Mouse (Mus musculus): Measurements from ENCODE around the gene 4933430I17Rik.
"Not testable (repeated sequence)": the region's sequence is repeated elsewhere in the genome, so short reads cannot be mapped to it uniquely, and the experiment has no call there.

The 4933430I17Rik gene

DNA sequence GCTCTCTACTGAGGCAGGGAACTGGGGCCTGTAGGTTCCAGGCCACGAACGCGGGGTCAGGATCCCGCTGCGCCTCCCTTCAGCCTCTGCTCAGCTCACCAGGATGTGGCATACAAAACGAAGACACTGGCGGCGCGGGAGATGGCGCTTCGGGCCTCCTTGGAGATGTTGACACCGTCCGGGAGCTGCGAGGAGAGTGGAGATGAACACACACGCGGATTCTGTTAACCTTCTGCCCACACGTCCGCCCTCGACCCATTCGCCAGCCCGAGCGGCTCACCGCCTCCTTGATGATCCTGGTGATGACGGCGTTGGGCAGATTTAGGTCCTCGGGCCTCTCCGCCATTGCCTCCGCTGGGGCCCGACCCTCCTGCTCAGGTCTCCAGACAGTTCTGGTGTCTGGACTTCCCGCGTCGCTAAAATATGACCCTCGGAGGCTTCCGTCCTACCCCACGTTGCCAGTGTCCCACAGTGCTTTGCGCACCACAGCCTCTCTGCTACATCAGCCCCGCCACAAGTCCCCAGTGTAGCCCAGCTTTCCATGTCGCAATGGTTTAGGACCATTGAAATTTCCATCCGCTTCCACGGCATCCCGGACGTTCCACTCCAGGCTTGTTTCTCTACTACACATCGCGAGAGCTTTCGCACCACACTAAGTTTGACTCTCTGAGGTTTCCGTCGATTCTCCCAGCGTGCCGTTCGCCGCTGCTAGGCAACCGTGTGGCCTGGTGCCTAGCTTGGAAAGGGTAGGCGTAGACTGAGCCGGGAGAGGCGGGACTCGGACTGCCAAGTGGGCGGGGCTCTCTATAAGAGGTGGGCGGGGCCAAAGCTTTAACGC is at the start of gene 4933430I17Rik, which contains the start of gene Pole3:
Gene 4933430I17Rik, plus strand, starts transcription at position 719 of the 838 bp plus-strand sequence.
Gene Pole3, minus strand, starts transcription at position 418 of the 838 bp plus-strand sequence.
- peak; percentile 99 for DNase-seq (ENCODE audit: low spot score)

DNA sequence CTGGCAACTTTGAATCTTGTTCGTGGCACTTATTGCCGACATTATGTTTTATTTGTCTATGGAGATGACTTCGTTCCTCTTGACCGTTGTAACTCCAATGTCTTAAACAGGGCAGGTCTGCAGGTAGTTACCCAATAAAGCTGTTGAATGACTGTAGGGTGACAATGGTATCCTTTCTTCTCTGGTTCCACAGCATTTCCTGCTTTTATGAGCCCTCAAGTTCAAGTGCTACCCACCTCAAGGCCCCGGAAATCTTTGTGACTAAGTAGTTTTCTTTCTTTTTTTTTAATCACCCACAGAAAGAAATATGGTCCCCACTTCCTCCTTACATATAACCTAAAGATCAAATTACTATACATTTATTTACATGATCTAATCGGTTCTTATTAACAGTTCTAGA is 49.4 kb upstream of the 4933430I17Rik start:
- DNase-seq (ENCODE audit: low spot score), result no peak

GRCm38 (mm10) chr4:62477542-62478244 is 47.5 kb upstream of the 4933430I17Rik start:
- DNase-seq (ENCODE audit: low spot score), result no peak

GRCm38 (mm10) chr4:62479593-62479936 is 45.6 kb upstream of the 4933430I17Rik start:
- not testable (repeated sequence) for DNase-seq (ENCODE audit: low spot score)

GRCm38 (mm10) chr4:62479937-62480708 is 45.0 kb upstream of the 4933430I17Rik start, which contains the start of gene Bspry:
Gene Bspry, plus strand, starts transcription at chr4:62480053.
- no peak for DNase-seq (ENCODE audit: low spot score)

DNA sequence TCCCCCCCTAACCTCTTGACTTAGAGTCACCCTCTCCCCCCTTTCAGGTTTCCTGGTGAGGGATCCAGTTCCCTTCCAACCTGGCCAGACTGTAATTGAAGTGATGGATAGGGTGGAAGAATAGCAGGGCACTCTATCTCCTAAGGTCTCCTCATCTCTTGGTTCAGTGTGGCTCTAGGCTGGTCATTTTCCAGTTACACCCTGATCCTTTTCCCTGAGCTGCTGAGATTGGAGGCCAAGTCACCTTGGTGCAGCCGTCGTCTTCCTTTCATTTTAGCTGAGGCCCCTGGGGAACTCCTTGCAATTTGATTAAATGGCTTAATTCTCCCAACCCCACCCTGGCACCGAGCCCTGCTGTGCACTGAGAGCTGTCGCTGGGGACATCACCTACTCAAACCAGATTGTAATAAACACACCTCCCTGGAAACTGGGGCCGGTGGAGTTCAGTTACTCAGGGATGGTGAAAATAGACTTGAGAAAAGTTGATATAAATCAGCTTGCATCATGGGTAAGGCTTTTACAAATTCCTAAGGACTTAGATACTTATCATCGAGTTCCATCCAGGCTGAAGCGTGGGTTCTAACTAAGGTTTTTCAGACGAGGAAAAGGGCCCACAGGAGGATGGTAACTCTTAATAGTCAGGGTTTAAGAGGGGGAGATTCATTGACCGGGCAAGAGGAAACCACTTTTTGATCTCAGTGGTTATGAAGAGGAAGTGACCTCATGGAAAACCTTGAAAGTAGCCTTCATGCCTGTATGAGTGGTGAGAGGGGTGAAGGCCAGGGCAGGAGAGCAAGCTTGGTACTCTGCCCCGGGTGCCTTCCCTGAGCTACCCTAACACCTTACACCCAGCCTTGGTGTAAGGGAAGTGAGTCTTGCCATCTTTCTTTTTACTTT is 44.2 kb upstream of the 4933430I17Rik start:
- no peak for DNase-seq (ENCODE audit: low spot score)

DNA sequence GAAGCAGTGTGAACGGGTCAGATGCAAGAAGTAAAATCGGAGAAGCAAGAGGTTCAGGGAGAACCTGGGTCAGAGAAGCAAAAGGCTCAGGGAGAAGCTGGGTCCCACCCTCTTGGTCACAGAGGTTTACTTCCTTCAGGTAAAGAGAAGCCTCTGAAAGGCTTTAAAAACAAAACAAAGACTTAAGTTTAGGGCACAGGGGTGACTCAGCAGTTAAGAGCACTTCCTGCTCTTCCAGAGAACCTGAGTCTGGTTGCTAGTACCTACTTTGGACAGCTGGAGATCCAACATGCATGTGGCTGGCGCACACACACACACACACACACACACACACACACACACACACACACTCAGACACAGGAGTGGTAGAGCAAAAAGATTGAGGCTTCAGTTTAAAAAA is 40.2 kb upstream of the 4933430I17Rik start:
- no peak for DNase-seq (ENCODE audit: low spot score)

DNA sequence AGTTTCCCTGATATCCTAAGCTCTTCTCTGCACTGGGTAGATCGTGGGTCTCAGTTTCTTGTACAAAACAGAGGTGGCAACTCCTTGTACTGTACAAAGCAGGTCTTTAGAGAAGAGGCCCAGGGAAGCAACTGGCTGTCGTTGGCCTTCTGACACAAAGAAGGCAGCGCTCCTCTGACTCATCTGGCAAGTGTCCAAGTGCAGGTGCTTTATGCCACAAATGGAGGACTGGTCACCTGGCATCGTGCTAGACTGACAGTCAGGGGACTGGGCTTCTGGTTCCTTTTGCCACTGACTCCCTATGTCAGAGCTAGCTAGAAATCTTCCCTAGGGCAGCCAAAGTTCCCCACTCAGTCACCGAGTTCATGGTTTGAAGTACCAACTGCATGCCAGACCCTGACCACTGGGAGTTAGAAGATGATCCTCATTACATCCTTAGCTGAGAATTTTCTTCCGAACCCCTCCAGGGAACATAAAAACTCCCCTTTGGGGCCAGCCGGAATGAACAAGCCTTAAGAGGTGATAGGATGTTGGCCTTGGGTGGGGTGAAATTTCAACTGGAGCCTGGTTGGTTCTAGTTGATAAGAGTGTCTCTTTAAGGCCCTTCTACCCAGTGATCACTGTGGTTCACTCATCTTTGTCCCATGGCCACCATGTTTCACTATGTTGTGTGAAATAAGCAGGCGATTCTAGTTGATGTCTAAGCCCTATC is 39.6 kb upstream of the 4933430I17Rik start:
- no peak for DNase-seq (ENCODE audit: low spot score)

DNA sequence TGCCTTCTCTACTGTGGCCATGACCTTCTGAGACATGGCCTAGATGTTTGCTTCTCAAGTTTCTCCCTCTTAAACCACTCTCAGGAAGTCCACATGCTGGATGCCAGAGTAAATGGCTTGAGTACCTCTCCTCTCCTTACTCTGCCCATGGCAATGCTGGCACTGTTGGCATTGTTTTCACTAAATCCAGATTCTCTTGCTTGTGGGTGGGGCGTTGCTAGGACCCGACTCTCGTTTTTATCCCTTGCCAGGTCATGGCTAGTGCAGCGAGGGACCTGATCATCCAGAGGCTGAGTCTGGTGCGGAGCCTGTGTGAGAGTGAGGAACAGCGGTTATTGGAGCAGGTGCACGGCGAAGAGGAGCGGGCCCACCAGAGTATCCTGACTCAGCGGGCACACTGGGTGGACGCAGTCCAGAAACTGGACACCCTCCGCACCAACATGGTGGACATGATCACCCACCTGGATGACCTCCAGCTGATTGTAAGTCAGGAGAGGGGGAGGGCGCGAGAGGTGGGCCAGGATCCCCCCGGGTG is 38.9 kb upstream of the 4933430I17Rik start:
- DNase-seq (ENCODE audit: low spot score), result no peak

DNA sequence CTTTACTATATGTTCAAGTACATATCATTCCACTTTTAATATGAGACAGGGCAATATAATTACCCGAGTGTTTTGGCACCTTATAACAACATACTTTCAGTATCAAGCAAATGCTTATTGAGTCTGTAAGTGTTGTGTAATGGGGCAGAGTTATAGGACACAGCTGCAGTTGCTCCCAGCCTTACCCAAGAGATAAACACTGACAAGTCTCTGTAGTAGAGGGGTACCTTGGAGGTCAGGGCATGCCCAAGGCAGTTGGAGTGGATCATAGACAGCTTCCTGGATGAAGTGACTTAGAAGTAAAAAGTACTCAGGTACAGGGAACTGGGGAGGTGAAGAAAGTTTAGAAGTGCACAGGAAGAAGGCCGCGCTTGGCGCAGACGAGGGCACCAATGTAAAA is 38.0 kb upstream of the 4933430I17Rik start:
- DNase-seq (ENCODE audit: low spot score), result no peak

GRCm38 (mm10) chr4:62487914-62488313 is 37.3 kb upstream of the 4933430I17Rik start:
- DNase-seq (ENCODE audit: low spot score), result no peak

DNA sequence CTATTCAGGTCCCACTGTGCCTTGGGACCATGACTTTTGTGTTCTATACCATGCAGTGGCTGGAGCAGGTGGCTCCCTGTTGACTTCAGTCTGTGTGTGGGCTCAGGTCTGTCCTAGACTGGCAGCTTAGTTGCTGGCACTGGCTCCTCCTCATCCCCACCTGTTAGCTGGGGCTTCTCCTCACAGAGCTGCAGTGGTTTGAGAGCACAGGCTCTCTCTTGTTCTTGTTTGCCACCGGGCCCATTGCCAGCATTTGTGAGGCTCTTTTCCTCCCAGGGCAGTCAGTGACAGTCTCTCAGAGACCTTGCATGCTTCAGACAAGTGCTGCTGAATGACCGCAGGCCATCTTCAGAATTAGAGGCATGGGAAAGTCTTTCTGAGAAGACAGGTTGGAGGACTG is 32.5 kb upstream of the 4933430I17Rik start:
- no peak for DNase-seq (ENCODE audit: low spot score)

DNA sequence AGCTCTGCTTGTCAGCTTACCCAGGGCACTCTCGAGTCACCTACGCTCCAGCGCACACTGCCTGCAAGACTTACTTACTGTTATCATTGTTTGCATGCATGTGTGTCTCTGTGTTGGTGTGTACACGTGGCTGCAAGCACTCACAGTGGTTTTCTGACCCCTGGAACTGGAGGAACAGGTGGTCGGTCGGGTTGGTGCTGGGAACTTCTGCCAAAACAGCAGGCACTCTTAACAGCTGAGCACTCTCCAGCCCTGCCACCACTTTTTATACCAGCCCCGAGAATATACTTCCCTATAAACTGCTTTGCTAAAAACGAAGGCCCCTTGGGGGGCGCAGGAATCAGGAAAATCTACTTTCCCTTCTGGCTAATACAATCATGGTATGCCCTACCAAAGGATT is 30.9 kb upstream of the 4933430I17Rik start:
- DNase-seq (ENCODE audit: low spot score), result no peak

DNA sequence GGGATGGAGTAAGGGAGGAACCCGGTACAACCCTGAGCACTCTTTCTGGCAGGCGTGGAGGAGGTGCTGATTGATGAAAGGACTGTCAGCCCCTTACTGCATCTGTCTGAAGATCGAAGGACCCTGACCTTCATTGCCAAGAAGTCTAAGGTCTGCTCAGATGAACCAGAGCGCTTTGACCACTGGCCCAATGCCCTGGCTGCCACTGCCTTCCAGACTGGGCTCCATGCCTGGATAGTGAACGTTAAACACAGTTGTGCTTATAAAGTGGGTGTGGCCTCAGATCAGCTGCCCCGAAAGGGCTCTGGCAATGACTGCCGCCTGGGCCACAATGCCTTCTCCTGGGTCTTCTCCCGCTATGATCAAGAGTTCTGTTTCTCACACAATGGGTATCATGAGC is 29.2 kb upstream of the 4933430I17Rik start:
- no peak for DNase-seq (ENCODE audit: low spot score)

DNA sequence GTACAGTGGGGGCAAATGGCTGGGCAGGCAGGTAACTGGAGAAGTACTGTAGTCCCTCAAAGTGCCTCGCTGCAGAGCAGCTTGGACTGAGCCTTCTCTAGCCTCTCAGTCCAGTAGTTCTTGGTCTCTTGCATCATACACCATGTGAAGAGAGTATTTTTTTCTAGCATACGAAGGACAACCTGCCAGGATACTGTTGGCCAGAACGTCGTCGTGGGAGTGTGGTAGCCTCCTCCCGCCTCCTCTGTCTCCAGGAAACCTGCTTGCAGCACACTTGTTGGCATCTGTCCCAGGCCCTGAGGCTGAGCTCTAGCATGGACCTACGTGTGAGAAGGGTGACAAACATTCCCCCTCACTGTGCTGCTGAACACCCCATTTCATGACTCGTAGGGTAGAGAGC is 28.4 kb upstream of the 4933430I17Rik start:
- DNase-seq (ENCODE audit: low spot score), result peak; percentile 74

- no peak for DNase-seq (ENCODE audit: low spot score)
Observed at GRCm38 (mm10) chr4:62500799-62501198, 24.4 kb upstream of the 4933430I17Rik start.

GRCm38 (mm10) chr4:62501534-62501933 is 23.6 kb upstream of the 4933430I17Rik start:
- DNase-seq (ENCODE audit: low spot score), result no peak

DNA sequence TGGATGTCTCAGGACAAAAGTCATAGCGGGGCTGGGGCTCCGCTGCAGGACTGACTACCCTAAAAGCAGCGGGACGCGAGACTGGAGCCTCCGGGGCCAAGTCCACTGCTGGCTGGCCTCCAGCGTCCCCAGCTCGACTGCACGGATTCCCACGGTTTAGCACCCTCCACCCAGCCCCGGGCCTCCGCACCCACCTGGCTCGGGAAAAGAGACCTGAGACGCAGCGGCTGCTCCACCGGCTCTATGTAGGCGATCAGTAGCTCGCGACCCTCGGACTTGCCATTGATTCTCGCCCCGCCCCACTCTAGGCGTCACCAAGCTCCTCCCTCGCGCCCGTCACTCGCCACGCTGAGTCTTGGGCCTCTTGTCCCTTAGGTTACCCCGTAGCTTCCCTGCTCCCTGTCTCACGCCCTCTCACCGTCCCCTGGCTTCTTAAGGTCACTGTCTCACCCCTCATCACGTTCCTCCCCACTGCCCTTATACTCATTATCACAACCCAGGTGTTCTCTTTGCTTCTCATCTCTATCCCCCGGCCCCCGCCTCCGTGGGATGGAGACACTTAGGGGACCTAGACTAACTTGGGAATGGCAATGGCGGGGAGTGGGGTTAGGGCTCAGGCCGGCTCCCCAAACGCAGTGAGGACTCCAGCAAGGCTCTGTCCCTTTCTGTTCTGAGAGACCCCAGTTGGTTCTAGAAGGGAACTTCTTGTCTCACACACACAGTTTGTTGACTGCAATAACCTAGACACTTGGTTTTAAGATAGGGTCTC is 23.0 kb upstream of the 4933430I17Rik start:
- DNase-seq (ENCODE audit: low spot score), result peak; percentile 83

DNA sequence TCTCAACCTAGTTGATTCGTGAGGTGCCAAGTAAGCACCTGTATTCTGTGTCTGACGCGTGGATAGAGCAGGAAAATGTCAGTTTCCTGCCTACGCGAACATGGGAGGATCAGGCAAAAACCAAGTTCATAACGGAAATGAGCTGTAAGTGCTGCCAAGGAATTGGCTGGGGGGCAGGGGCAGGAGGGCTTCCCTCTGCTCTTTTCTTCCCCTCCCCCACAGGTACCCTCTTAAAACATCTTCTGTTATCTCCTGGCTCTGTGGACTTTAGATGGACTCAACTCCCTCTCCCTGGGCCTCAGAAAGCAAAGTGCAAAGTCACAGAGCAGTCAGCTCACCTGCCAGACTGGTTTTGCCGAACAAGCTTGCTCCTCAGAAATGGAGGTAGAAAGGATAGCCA is 22.2 kb upstream of the 4933430I17Rik start:
- no peak for DNase-seq (ENCODE audit: low spot score)
